Comparison of ENCODE assay signal across 14 mouse cellular contexts in genomic region chr11:98418939-98419547, GRCm38 (mm10). TPM values are rescaled to one million over a fixed set of nuclear protein-coding genes. Genes with fewer than 3 reads are reported as not detected.
DNase-seq lines count a peak whose midpoint lies in the region; ATAC-seq lines count a peak whose summit lies in the region.
"Had no signal": no experiment of that assay in that cellular context is flagged by ENCODE, and none has a peak within 500 bp of the region (broad histone marks: within the 10 kb centered on the region; RNA-seq: fewer than 3 reads in every experiment).

No protein-coding gene starts in this region.

- ATAC-seq in heart, embryonic 11.5 days (replicated peaks; ENCODE audit: insufficient number of reproducible peaks, low FRiP score, low TSS enrichment): no peak
- ATAC-seq in embryonic facial prominence, embryonic 14.5 days (ENCODE audit: low read depth): peak; percentile 48; the same call in 1 of the 2 replicates
- ATAC-seq: midbrain, embryonic 15.5 days had no signal

- 0 out of 2 replicates have a peak overlapping the region, but pooled peaks have one; percentile 10 for H3K9ac ChIP-seq in heart, embryonic 11.5 days (ENCODE audit: low read depth, low read length)
- H3K9ac ChIP-seq in embryonic facial prominence, embryonic 14.5 days (ENCODE audit: low read depth, low read length): no peak overlapping the region
- H3K9ac ChIP-seq: liver, embryonic 15.5 days; midbrain, embryonic 15.5 days had no signal

- H3K27me3 ChIP-seq in heart, embryonic 11.5 days (ENCODE audit: control insufficient read depth, insufficient read depth, low read length): no peaks in the 10 kb centered on the region
- H3K27me3 ChIP-seq in embryonic facial prominence, embryonic 14.5 days (replicated peaks; ENCODE audit: control insufficient read depth, insufficient read depth, low read length): no peaks in the 10 kb centered on the region
- H3K27me3 ChIP-seq: midbrain, embryonic 15.5 days had no signal

- H3K27ac ChIP-seq in heart, embryonic 11.5 days (ENCODE audit: low read depth, low read length): peak overlapping the region; percentile 29; the same call in 1 of the 2 replicates
- H3K27ac ChIP-seq in embryonic facial prominence, embryonic 14.5 days (replicated peaks; ENCODE audit: low read depth, low read length): no peak overlapping the region; the same call in 1 of the 2 replicates
- H3K27ac ChIP-seq: liver, embryonic 15.5 days; midbrain, embryonic 15.5 days had no signal

- no peaks in the 10 kb centered on the region for H3K9me3 ChIP-seq in heart, embryonic 11.5 days (replicated peaks; ENCODE audit: control insufficient read depth, low read length)
- no peaks in the 10 kb centered on the region for H3K9me3 ChIP-seq in embryonic facial prominence, embryonic 14.5 days (ENCODE audit: control insufficient read depth, low read length)
- H3K9me3 ChIP-seq: liver, embryonic 15.5 days; midbrain, embryonic 15.5 days had no signal

- H3K4me1 ChIP-seq in heart, embryonic 11.5 days (ENCODE audit: control insufficient read depth, insufficient read depth, low read length): peaks cover 46% of the 10 kb centered on the region
- H3K4me1 ChIP-seq in embryonic facial prominence, embryonic 14.5 days (ENCODE audit: control insufficient read depth, insufficient read depth, low read length): peaks cover 4% of the 10 kb centered on the region
- H3K4me1 ChIP-seq: liver, embryonic 15.5 days had no signal

- no peak overlapping the region for H3K4me2 ChIP-seq in heart, embryonic 11.5 days
- no peak overlapping the region for H3K4me2 ChIP-seq in embryonic facial prominence, embryonic 14.5 days (ENCODE audit: low read depth, low read length)
- H3K4me2 ChIP-seq: liver, embryonic 15.5 days; midbrain, embryonic 15.5 days had no signal

- peaks cover 16% of the 10 kb centered on the region for H3K36me3 ChIP-seq in heart, embryonic 11.5 days (ENCODE audit: control insufficient read depth, insufficient read depth, low read length)
- H3K36me3 ChIP-seq in embryonic facial prominence, embryonic 14.5 days (ENCODE audit: control insufficient read depth, insufficient read depth, low read length): peaks cover 53% of the 10 kb centered on the region
- H3K36me3 ChIP-seq: liver, embryonic 15.5 days; midbrain, embryonic 15.5 days had no signal

- no peak for DNase-seq in heart, adult 9 months (ENCODE audit: low spot score in 2 of 2)
- DNase-seq in embryonic facial prominence, embryonic 14.5 days (ENCODE audit: low spot score): peak; percentile 78
- DNase-seq in kidney, postnatal 25 days: peak; percentile 69 to 88
- peak; percentile 71 for DNase-seq in lung, postnatal 36 days
- no peak for DNase-seq in layer of hippocampus, adult 8-10 months (ENCODE audit: low spot score in 2 of 2)
- DNase-seq in thymus, postnatal 25 days: no peak
- DNase-seq in Muller cell, postnatal 12 days (ENCODE audit: inconsistent ontology term): no peak
- DNase-seq: cerebellum, postnatal 36 days had no signal

- no peak overlapping the region for H3K4me3 ChIP-seq in heart, embryonic 11.5 days (ENCODE audit: low read depth, low read length)
- no peak overlapping the region for H3K4me3 ChIP-seq in embryonic facial prominence, embryonic 14.5 days (ENCODE audit: low read depth, low read length)
- H3K4me3 ChIP-seq: liver, embryonic 15.5 days; midbrain, embryonic 15.5 days had no signal

- WGBS in heart, embryonic 11.5 days (ENCODE audit: insufficient replicate concordance): 78% methylated on average over 10 of the region's 10 CpGs
- 77% methylated on average over 10 of the region's 10 CpGs for WGBS in embryonic facial prominence, embryonic 14.5 days

RNA-seq across cellular contexts. Expression of gene Erbb2, which starts 6.8 kb away (rescaled TPM):
- 48.0 and 56.4 TPM in 2 replicates for polyA plus RNA-seq in heart, embryonic 11.5 days (2014; fragmentation: Nextera tagmentation; extraction: Ambion mirVana)
- polyA plus RNA-seq in embryonic facial prominence, embryonic 14.5 days (2014; fragmentation: Nextera tagmentation; extraction: Ambion mirVana): 48.3 and 54.8 TPM in 2 replicates
- 1 to 10 TPM; 2.1 to 3.5 (median 2.9) TPM for total RNA-seq in layer of hippocampus, adult 8-10 months (2022)

RNA-seq across cellular contexts. Expression of gene Pgap3, which starts 18.8 kb away (rescaled TPM):
- polyA plus RNA-seq in heart, embryonic 11.5 days (2014; fragmentation: Nextera tagmentation; extraction: Ambion mirVana): 10.6 and 13.7 TPM in 2 replicates
- 9.3 and 10.5 TPM in 2 replicates for polyA plus RNA-seq in embryonic facial prominence, embryonic 14.5 days (2014; fragmentation: Nextera tagmentation; extraction: Ambion mirVana)
- 10 to 100 TPM in 2 of 4 experiments, 1 to 10 TPM in 2; 8.7 to 11.7 (median 9.6) TPM for total RNA-seq in layer of hippocampus, adult 8-10 months (2022)

RNA-seq across cellular contexts. Expression of gene Mien1, which starts 19.7 kb away (rescaled TPM):
- polyA plus RNA-seq in heart, embryonic 11.5 days (2014; fragmentation: Nextera tagmentation; extraction: Ambion mirVana): 107 and 110 TPM in 2 replicates
- 92.4 and 102 TPM in 2 replicates for polyA plus RNA-seq in embryonic facial prominence, embryonic 14.5 days (2014; fragmentation: Nextera tagmentation; extraction: Ambion mirVana)
- 10 to 100 TPM; 83.9 to 93.8 (median 89.8) TPM for total RNA-seq in layer of hippocampus, adult 8-10 months (2022)

RNA-seq across cellular contexts. Expression of gene Grb7, which starts 27.2 kb away (rescaled TPM):
- polyA plus RNA-seq in heart, embryonic 11.5 days (2014; fragmentation: Nextera tagmentation; extraction: Ambion mirVana): 0.63 and 2.0 TPM in 2 replicates
- polyA plus RNA-seq in embryonic facial prominence, embryonic 14.5 days (2014; fragmentation: Nextera tagmentation; extraction: Ambion mirVana): 8.3 and 8.8 TPM in 2 replicates
- 1 to 10 TPM; 2.6 to 3.5 (median 2.9) TPM for total RNA-seq in layer of hippocampus, adult 8-10 months (2022)

RNA-seq across cellular contexts. Expression of gene Pnmt, which starts 32.8 kb away (rescaled TPM):
- polyA plus RNA-seq in heart, embryonic 11.5 days (2014; fragmentation: Nextera tagmentation; extraction: Ambion mirVana): 3.9 and 4.8 TPM in 2 replicates
- 0.49 and 0.59 TPM in 2 replicates for polyA plus RNA-seq in embryonic facial prominence, embryonic 14.5 days (2014; fragmentation: Nextera tagmentation; extraction: Ambion mirVana)
- 1 to 10 TPM in 2 of 4 experiments, under 1 TPM in 1, not detected in 1; 0.37 to 1.5 (median 1.3) TPM for total RNA-seq in layer of hippocampus, adult 8-10 months (2022)
- total RNA-seq: neutrophil, adult 5-6 weeks had no signal
- polyA plus RNA-seq: heart, postnatal 0 days; large intestine, adult 2 months; liver, embryonic 15.5 days had no signal

Comparison
In these comparisons a context has a peak if more than half of its experiments do, and no peak if none do; other contexts are left out.
1. DNase-seq: peak in embryonic facial prominence, embryonic 14.5 days (single experiment), kidney, postnatal 25 days (2 of 2) and lung, postnatal 36 days (single experiment); none in heart, adult 9 months (0 of 2), layer of hippocampus, adult 8-10 months (0 of 2), thymus, postnatal 25 days (single experiment) and Muller cell, postnatal 12 days (single experiment).